Mouse (Mus musculus): ENCODE data around the gene Actl11.

- TF ChIP-seq CTCF (IDR thresholded peaks at IDR 0.05; ENCODE audit: control insufficient read depth, insufficient read depth, insufficient read length) (no peak), USF1 (IDR thresholded peaks at IDR 0.05; ENCODE audit: low read depth) (no peak), MAX (IDR thresholded peaks at IDR 0.05) (no peak), MYOD1 (IDR thresholded peaks at IDR 0.05; ENCODE audit: control insufficient read depth, insufficient read length, low read depth) (no peak)
Observed at GRCm38 (mm10) chr9:107880411-107880810, 47.9 kb upstream of the Actl11 start.
